Mouse (Mus musculus) ES-CJ7 (cell line): ENCODE measurements around the gene Tfec.

Experiments used
- DNase-seq: peaks from one replicate; pipeline ENCODE4 v3.0.0; 2011; ENCODE audit warnings: low read depth, low spot score

The Tfec gene

GRCm38 (mm10) chr6:16794036-16794435 is 104.2 kb downstream of the Tfec start:
- DNase-seq: no peak

GRCm38 (mm10) chr6:16785166-16785565 is 113.1 kb downstream of the Tfec start:
- no peak for DNase-seq
